ENCODE assay signal across 7 mouse cellular contexts in genomic region chr12:55154559-55155448, GRCm38 (mm10). TPM values are rescaled to one million over a fixed set of nuclear protein-coding genes. Genes with fewer than 3 reads are reported as not detected.
DNase-seq lines count a peak whose midpoint lies in the region; ATAC-seq lines count a peak whose summit lies in the region.
"Not testable (repeated sequence)": the region's sequence is repeated elsewhere in the genome, so short reads cannot be mapped to it uniquely, and the experiment has no call there.

Gene Srp54b (plus strand): TSS chr12:55155104.

- ATAC-seq in forebrain, embryonic 12.5 days (ENCODE audit: low FRiP score): peak; percentile 98
- ATAC-seq in hindbrain, embryonic 15.5 days (ENCODE audit: low FRiP score, low read depth): peak; percentile 99
- peak; percentile 97 for ATAC-seq in liver, embryonic 15.5 days (ENCODE audit: insufficient read depth)
- peak; percentile 96 for ATAC-seq in monocyte, adult 5-6 weeks (replicated peaks; ENCODE audit: insufficient number of reproducible peaks, low FRiP score, low TSS enrichment, poor library complexity, severe bottlenecking)

- DNase-seq in adrenal gland, postnatal 36 days; heart, adult 8-10 months (ENCODE audit: low spot score); layer of hippocampus, postnatal 36 days: not testable (repeated sequence)

- not testable (repeated sequence) for H3K4me2 ChIP-seq in forebrain, embryonic 12.5 days; liver, embryonic 15.5 days
- 0 out of 2 replicates have a peak within 1 kb of the TSS, but pooled peaks have one; percentile 21 for H3K4me2 ChIP-seq in hindbrain, embryonic 15.5 days

- H3K27me3 ChIP-seq in forebrain, embryonic 12.5 days; hindbrain, embryonic 15.5 days; liver, embryonic 15.5 days: not testable (repeated sequence)

- not testable (repeated sequence) for H3K36me3 ChIP-seq in forebrain, embryonic 12.5 days (replicated peaks); hindbrain, embryonic 15.5 days; liver, embryonic 15.5 days (replicated peaks)

- H3K4me3 ChIP-seq in forebrain, embryonic 12.5 days (replicated peaks): peak within 1 kb of the TSS; percentile 31
- H3K4me3 ChIP-seq in hindbrain, embryonic 15.5 days: peak within 1 kb of the TSS; percentile 29
- H3K4me3 ChIP-seq in liver, embryonic 15.5 days (replicated peaks): peak within 1 kb of the TSS; percentile 46

- H3K9ac ChIP-seq in forebrain, embryonic 12.5 days; hindbrain, embryonic 15.5 days; liver, embryonic 15.5 days: not testable (repeated sequence)

- not testable (repeated sequence) for H3K9me3 ChIP-seq in forebrain, embryonic 12.5 days; hindbrain, embryonic 15.5 days; liver, embryonic 15.5 days (replicated peaks)

- no CpG with 5 or more reads among the region's 57 CpGs for WGBS in forebrain, embryonic 12.5 days
- no CpG with 5 or more reads among the region's 57 CpGs for WGBS in hindbrain, embryonic 15.5 days
- WGBS in liver, embryonic 15.5 days (ENCODE audit: insufficient replicate concordance): no CpG with 5 or more reads among the region's 57 CpGs

- not testable (repeated sequence) for H3K4me1 ChIP-seq in forebrain, embryonic 12.5 days; hindbrain, embryonic 15.5 days (replicated peaks); liver, embryonic 15.5 days (replicated peaks)

- not testable (repeated sequence) for H3K27ac ChIP-seq in forebrain, embryonic 12.5 days; hindbrain, embryonic 15.5 days (replicated peaks); liver, embryonic 15.5 days (replicated peaks)

RNA-seq across cellular contexts. Expression of gene Srp54b, which starts in this region (rescaled TPM):
- 100 to 1,000 TPM in 1 of 2 experiments, 10 to 100 TPM in 1; 85.3 to 115 TPM for total RNA-seq in adrenal gland, postnatal 36 days (2021)
- polyA plus RNA-seq in forebrain, embryonic 12.5 days (2016; fragmentation: Nextera tagmentation; extraction: Ambion mirVana): 60.5 and 62.2 TPM in 2 replicates
- 10 to 100 TPM; 24.1 to 59.5 (median 40.9) TPM for total RNA-seq in heart, adult 8-10 months (2022)
- 57.4 and 61.3 TPM in 2 replicates for polyA plus RNA-seq in hindbrain, embryonic 15.5 days (2015; fragmentation: Nextera tagmentation; extraction: Ambion mirVana)
- total RNA-seq in layer of hippocampus, postnatal 36 days (2021): 10 to 100 TPM; 51.3 to 55.1 TPM
- polyA plus RNA-seq in liver, embryonic 15.5 days (2015; fragmentation: Nextera tagmentation; extraction: Ambion mirVana): 22.8 and 25.2 TPM in 2 replicates
- 54.1 to 132 TPM (median 82.0 TPM) in 3 replicates for total RNA-seq in monocyte, adult 5-6 weeks (2017)
